Mouse (Mus musculus) hindbrain, embryonic 15.5 days (tissue): Measurements from ENCODE around the gene Gtf2h1. TPM values are rescaled to one million over a fixed set of nuclear protein-coding genes. Genes with fewer than 3 reads are reported as not detected.

Experiments
- ATAC-seq: fragments of 200-750 bp; cut with Nextera tagmentation; 2 replicates; pipeline ENCODE4 v1.8.0; 2017; ENCODE audit warnings: low read depth, moderate number of reproducible peaks, moderate TSS enrichment; ENCODE audit not compliant: low FRiP score
- H3K27ac ChIP-seq: fragments of 300-500 bp; sonication (generic); replicated peaks from 2 replicates; pipeline ENCODE4 v1.5.1; 2015; ENCODE audit warnings: mild to moderate bottlenecking, inconsistent platforms
- H3K27me3 ChIP-seq: fragments of 300-500 bp; sonication (generic); 2 replicates; pipeline ENCODE4 v1.6.1; 2015; ENCODE audit warnings: control low read depth, inconsistent platforms
- H3K36me3 ChIP-seq: fragments of 300-500 bp; sonication (generic); 2 replicates; pipeline ENCODE4 v1.6.1; 2015; ENCODE audit warnings: control low read depth, inconsistent platforms
- H3K4me1 ChIP-seq: fragments of 300-500 bp; sonication (generic); replicated peaks from 2 replicates; pipeline ENCODE4 v1.6.1; 2015; ENCODE audit warnings: control low read depth, inconsistent platforms
- H3K4me2 ChIP-seq: fragments of 300-500 bp; sonication (generic); 2 replicates; pipeline ENCODE4 v1.6.1; 2015; ENCODE audit warnings: moderate library complexity, mild to moderate bottlenecking, inconsistent platforms
- H3K4me3 ChIP-seq: fragments of 300-500 bp; sonication (generic); 2 replicates; pipeline ENCODE4 v1.5.1; 2015; ENCODE audit warnings: mild to moderate bottlenecking, inconsistent platforms
- H3K9ac ChIP-seq: fragments of 300-500 bp; sonication (generic); 2 replicates; pipeline ENCODE4 v1.6.1; 2015; ENCODE audit warnings: inconsistent platforms
- H3K9me3 ChIP-seq: fragments of 300-500 bp; sonication (generic); 2 replicates; pipeline ENCODE4 v1.6.1; 2016; ENCODE audit warnings: control low read depth, inconsistent platforms
- WGBS: fragments of 180-500 bp; shearing (Covaris S2); methylation state at CpG from one replicate; pipeline ENCODE4 v1.1.7; 2015; 5-methylcytosine and 5-hydroxymethylcytosine counted together
- polyA plus RNA-seq: library from polyadenylated mRNA; unstranded; fragments of >200 nt; fragmentation: Nextera tagmentation; extraction: Ambion mirVana; gene quantifications from 2 replicates; pipeline ENCODE4 v1.2.1, GENCODE M21; 2015

Gene Gtf2h1
- 39.5 and 41.2 TPM in 2 replicates for polyA plus RNA-seq

GRCm38 (mm10) chr7:46795287-46796205 lies at the start of gene Gtf2h1, which contains the start of gene Hps5:
Gene Gtf2h1, plus strand, starts transcription at chr7:46796103.
Gene Hps5, minus strand, starts transcription at chr7:46796064.
- no peaks in the 10 kb centered on the region for H3K9me3 ChIP-seq
- H3K4me2 ChIP-seq, result peak within 1 kb of the TSS; percentile 98
- H3K4me3 ChIP-seq, result peak within 1 kb of the TSS; percentile 100
- ATAC-seq, result peak; percentile 97
- H3K4me1 ChIP-seq, result peaks cover 36% of the 10 kb centered on the region
- H3K9ac ChIP-seq, result peak within 1 kb of the TSS; percentile 99
- no peaks in the 10 kb centered on the region for H3K27me3 ChIP-seq
- H3K27ac ChIP-seq, result peak within 1 kb of the TSS; percentile 87
- under 1% methylated on average over 71 of the region's 75 CpGs for WGBS
- H3K36me3 ChIP-seq, result peaks cover 15% of the 10 kb centered on the region; the same call in 1 of the 2 replicates

GRCm38 (mm10) chr7:46746381-46746780 lies 49.5 kb upstream of the Gtf2h1 start:
- Histone ChIP-seq H3K9ac (no peak overlapping the region), H3K9me3 (no peaks in the 10 kb centered on the region), H3K4me3 (no peak overlapping the region), H3K27me3 (no peaks in the 10 kb centered on the region), H3K36me3 (no peaks in the 10 kb centered on the region), H3K4me2 (no peak overlapping the region), H3K4me1 (no peaks in the 10 kb centered on the region), H3K27ac (no peak overlapping the region)
- whole genome bisulfite sequencing, result 91% methylated on average over 7 of the region's 7 CpGs
- ATAC-seq, result no peak

DNA sequence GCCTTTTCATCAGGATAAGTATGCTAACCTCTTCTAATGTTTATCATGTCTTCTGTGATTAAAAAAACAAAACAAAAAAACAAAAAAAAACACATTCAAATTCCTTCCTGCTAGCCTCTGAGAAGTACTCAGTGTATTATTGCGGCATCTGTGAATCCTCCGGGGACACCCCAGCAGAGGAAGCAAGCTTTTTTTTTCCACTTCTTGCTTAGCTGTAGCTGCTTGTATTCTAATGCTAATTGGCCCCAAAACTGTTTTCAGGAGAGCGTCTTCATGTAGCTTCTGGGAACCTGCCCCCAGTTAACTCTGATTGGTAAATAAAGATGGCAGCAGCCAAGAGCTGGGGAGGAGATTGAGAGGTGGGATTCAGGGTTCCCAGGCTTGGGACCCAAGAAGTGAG lies 47.4 kb upstream of the Gtf2h1 start:
- Histone ChIP-seq H3K27ac (no peak overlapping the region), H3K9me3 (no peaks in the 10 kb centered on the region), H3K4me1 (no peaks in the 10 kb centered on the region), H3K36me3 (no peaks in the 10 kb centered on the region), H3K4me2 (no peak overlapping the region), H3K4me3 (no peak overlapping the region), H3K9ac (no peak overlapping the region), H3K27me3 (no peaks in the 10 kb centered on the region)
- no peak for ATAC-seq
- 25% methylated on average over 3 of the region's 3 CpGs for WGBS

DNA sequence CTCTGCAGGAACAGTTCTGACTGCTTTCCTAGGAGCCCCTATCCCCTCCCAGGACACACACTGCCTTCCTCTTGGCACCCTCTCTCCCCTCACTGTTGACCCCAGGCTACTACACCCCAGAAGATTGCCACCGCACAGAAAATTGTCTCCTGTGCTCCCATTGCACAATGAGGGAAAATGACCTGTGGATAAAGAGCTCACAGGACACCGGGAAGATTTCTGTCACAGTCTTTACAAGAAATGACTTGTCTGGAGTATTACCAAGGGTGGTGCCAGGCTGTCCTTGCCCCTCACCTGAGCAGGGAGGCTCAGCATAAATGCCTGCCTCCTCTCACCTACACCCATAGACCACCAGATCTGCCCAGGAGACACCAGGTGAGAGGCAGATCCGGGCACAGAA lies 44.4 kb upstream of the Gtf2h1 start, which contains the start of gene Saa2:
Gene Saa2 (plus strand): TSS at position 301 of the 400 bp plus-strand sequence.
- H3K27ac ChIP-seq, result no peak within 1 kb of the TSS
- H3K9me3 ChIP-seq, result no peaks in the 10 kb centered on the region
- no peaks in the 10 kb centered on the region for H3K36me3 ChIP-seq
- no peak within 1 kb of the TSS for H3K4me2 ChIP-seq
- H3K4me3 ChIP-seq, result no peak within 1 kb of the TSS
- no peak within 1 kb of the TSS for H3K9ac ChIP-seq
- H3K4me1 ChIP-seq, result no peaks in the 10 kb centered on the region
- WGBS, result 69% methylated on average over 3 of the region's 3 CpGs
- ATAC-seq, result no peak
- no peaks in the 10 kb centered on the region for H3K27me3 ChIP-seq

- WGBS, result 79% methylated on average over 11 of the region's 11 CpGs
- Histone ChIP-seq H3K4me2 (no peak overlapping the region), H3K27ac (no peak overlapping the region), H3K4me1 (no peaks in the 10 kb centered on the region), H3K4me3 (no peak overlapping the region), H3K9me3 (no peaks in the 10 kb centered on the region), H3K27me3 (no peaks in the 10 kb centered on the region), H3K36me3 (peaks cover 47% of the 10 kb centered on the region), H3K9ac (no peak overlapping the region)
- ATAC-seq, result no peak
These were observed 34.7 kb upstream of the Gtf2h1 start for GRCm38 (mm10) chr7:46761049-46761795.

- H3K9ac ChIP-seq, result no peak overlapping the region
- no peaks in the 10 kb centered on the region for H3K27me3 ChIP-seq
- WGBS, result 96% methylated on average over 5 of the region's 5 CpGs
- H3K9me3 ChIP-seq, result no peaks in the 10 kb centered on the region
- no peak overlapping the region for H3K4me2 ChIP-seq
- H3K36me3 ChIP-seq, result peaks cover 60% of the 10 kb centered on the region
- no peak overlapping the region for H3K27ac ChIP-seq
- H3K4me1 ChIP-seq, result no peaks in the 10 kb centered on the region
- H3K4me3 ChIP-seq, result no peak overlapping the region
- no peak for ATAC-seq
These were observed 33.3 kb upstream of the Gtf2h1 start for GRCm38 (mm10) chr7:46762601-46763000.

- 81% methylated on average over 8 of the region's 8 CpGs for WGBS
- H3K4me1 ChIP-seq, result no peaks in the 10 kb centered on the region
- H3K4me2 ChIP-seq, result no peak overlapping the region
- no peaks in the 10 kb centered on the region for H3K9me3 ChIP-seq
- H3K27ac ChIP-seq, result no peak overlapping the region
- H3K4me3 ChIP-seq, result no peak overlapping the region
- no peak overlapping the region for H3K9ac ChIP-seq
- peaks cover 79% of the 10 kb centered on the region for H3K36me3 ChIP-seq
- no peak for ATAC-seq
- H3K27me3 ChIP-seq, result no peaks in the 10 kb centered on the region
These were observed 31.2 kb upstream of the Gtf2h1 start for GRCm38 (mm10) chr7:46764672-46765071.

- no peak overlapping the region for H3K27ac ChIP-seq
- no peaks in the 10 kb centered on the region for H3K4me1 ChIP-seq
- H3K36me3 ChIP-seq, result peaks cover 82% of the 10 kb centered on the region
- H3K4me3 ChIP-seq, result no peak overlapping the region
- H3K9me3 ChIP-seq, result no peaks in the 10 kb centered on the region
- H3K9ac ChIP-seq, result no peak overlapping the region
- no peaks in the 10 kb centered on the region for H3K27me3 ChIP-seq
- no peak overlapping the region for H3K4me2 ChIP-seq
- ATAC-seq, result no peak
These were observed 28.5 kb upstream of the Gtf2h1 start for GRCm38 (mm10) chr7:46767371-46767770.

DNA sequence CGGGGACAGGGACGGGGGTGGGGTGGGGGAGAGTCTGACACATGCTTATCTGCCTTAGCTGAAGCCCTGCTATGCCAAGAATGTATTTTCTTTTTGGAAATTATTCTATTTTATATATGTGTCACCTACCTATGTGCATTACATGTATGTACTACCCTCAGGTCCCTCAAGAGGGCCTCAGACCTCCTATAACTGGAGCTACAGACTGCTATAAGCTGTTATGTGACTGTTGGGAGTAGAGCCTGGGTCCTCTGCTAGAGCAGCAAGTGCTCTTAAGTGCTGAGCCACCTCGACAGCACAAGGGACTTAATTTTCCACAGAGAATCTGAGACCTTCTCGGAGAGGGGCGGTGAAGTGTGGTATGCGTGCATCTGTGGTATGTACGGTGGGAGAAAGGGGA lies 27.5 kb upstream of the Gtf2h1 start:
- WGBS, result 96% methylated on average over 7 of the region's 7 CpGs
- peaks cover 80% of the 10 kb centered on the region for H3K36me3 ChIP-seq
- H3K27me3 ChIP-seq, result no peaks in the 10 kb centered on the region
- H3K9ac ChIP-seq, result no peak overlapping the region
- H3K9me3 ChIP-seq, result no peaks in the 10 kb centered on the region
- H3K27ac ChIP-seq, result no peak overlapping the region
- no peak overlapping the region for H3K4me3 ChIP-seq
- H3K4me2 ChIP-seq, result no peak overlapping the region
- H3K4me1 ChIP-seq, result no peaks in the 10 kb centered on the region
- ATAC-seq, result no peak

DNA sequence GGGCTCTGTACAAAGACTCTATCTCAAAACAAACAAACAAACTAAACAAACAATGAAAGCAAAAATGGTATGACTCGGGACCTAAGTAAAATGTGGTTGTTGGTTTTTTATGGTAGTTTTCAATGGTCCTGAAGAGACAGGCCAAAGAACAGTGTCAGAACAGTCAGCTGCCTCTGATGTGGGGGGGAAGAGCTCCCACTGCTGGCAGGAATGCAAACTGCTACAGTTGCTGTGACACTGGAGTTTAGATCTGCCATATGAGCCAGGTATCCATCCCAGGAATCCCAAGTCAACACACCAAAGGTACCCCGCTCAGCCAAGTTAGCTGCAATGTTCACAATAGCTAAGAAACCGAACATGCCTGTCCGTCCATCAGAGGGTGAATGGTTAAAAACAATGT lies 25.2 kb upstream of the Gtf2h1 start:
- Histone ChIP-seq H3K4me3 (no peak overlapping the region), H3K27ac (no peak overlapping the region), H3K4me2 (no peak overlapping the region), H3K36me3 (peaks cover 83% of the 10 kb centered on the region), H3K27me3 (no peaks in the 10 kb centered on the region), H3K9ac (no peak overlapping the region), H3K4me1 (no peaks in the 10 kb centered on the region), H3K9me3 (no peaks in the 10 kb centered on the region)
- 76% methylated on average over 4 of the region's 4 CpGs for WGBS
- no peak for ATAC-seq

GRCm38 (mm10) chr7:46789177-46789849 lies 6.6 kb upstream of the Gtf2h1 start:
- ATAC-seq, result no peak
- H3K4me2 ChIP-seq, result no peak overlapping the region
- peaks cover 50% of the 10 kb centered on the region for H3K36me3 ChIP-seq
- peaks cover 13% of the 10 kb centered on the region for H3K4me1 ChIP-seq
- 92% methylated on average over 5 of the region's 5 CpGs for WGBS
- H3K27me3 ChIP-seq, result no peaks in the 10 kb centered on the region
- no peak overlapping the region for H3K4me3 ChIP-seq
- no peak overlapping the region for H3K9ac ChIP-seq
- no peak overlapping the region for H3K27ac ChIP-seq
- H3K9me3 ChIP-seq, result no peaks in the 10 kb centered on the region

DNA sequence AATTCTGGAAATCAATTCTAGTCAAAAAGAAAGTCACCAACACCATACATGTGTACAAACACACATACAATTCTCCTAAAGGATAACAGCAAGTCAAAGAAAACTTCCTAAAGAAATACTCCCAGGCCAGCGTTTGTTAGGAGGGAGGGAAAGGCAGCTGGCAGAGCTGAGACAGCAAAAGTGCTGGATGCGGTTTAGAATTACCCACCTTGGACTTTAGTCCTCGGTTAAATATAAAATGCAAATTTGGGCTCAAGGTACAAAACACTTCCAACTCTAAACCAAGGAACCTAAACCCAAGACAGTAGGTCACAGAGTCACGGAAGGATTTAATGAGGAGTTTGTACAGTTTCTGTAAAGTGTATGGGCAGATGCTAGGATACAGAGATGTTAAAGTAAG lies 2.0 kb upstream of the Gtf2h1 start:
- Histone ChIP-seq H3K9me3 (no peaks in the 10 kb centered on the region), H3K4me1 (peaks cover 36% of the 10 kb centered on the region), H3K4me2 (no peak overlapping the region), H3K36me3 (peaks cover 15% of the 10 kb centered on the region), H3K9ac (no peak overlapping the region), H3K27me3 (no peaks in the 10 kb centered on the region), H3K4me3 (no peak overlapping the region), H3K27ac (no peak overlapping the region)
- no peak for ATAC-seq
- WGBS, result 88% methylated on average over 4 of the region's 4 CpGs
